Mouse (Mus musculus) left cerebral cortex, postnatal 14 days (tissue): ENCODE measurements around the gene Tpgs1. TPM values are rescaled to one million over a fixed set of nuclear protein-coding genes. Genes with fewer than 3 reads are reported as not detected.
A peak's percentile ranks its signal among the peaks of the same experiment; 100 is the strongest.

Source experiments
- DNase-seq, 2 experiments: peaks; one replicate each; pipeline ENCODE4 v3.0.0; 2021 to 2022; ENCODE audit warnings: low spot score in 2 of 2, mixed read lengths in 1 of 2
- intact Hi-C: fragments of 180-260 bp; cut with DNase I; formaldehyde crosslinking; loops from one replicate; pipeline ENCODE4 v1.15.1; 2025
- total RNA-seq, 2 experiments: library from RNA; stranded (reverse); gene quantifications; 2 replicates each; pipeline ENCODE4 v1.2.3; 2021

The Tpgs1 gene
- total RNA-seq, 2 experiments from 2014 or later: 71.9 to 77.9 TPM

- intact Hi-C loops: no loop called here
Observed at GRCm38 (mm10) chr10:79704970-79705360, 35.8 kb downstream of the Tpgs1 start.

GRCm38 (mm10) chr10:79705951-79706350 is 36.8 kb downstream of the Tpgs1 start:
- no peak for DNase-seq
- intact Hi-C loops: no loop called here

More at GRCm38 (mm10) chr10:79704970-79705360, 35.8 kb downstream of the Tpgs1 start:
- no peak for DNase-seq

- no peak for DNase-seq
- intact Hi-C loops: no loop called here
Observed at GRCm38 (mm10) chr10:79706406-79707094, 37.4 kb downstream of the Tpgs1 start.

GRCm38 (mm10) chr10:79707162-79707561 is 38.0 kb downstream of the Tpgs1 start:
- intact Hi-C loops: no loop called here
- no peak for DNase-seq

GRCm38 (mm10) chr10:79707759-79708158 is 38.6 kb downstream of the Tpgs1 start:
- intact Hi-C loops: no loop called here
- DNase-seq: no peak

GRCm38 (mm10) chr10:79708668-79709067 is 39.5 kb downstream of the Tpgs1 start:
- intact Hi-C loops: no loop called here
- no peak for DNase-seq

GRCm38 (mm10) chr10:79709307-79709706 is 40.1 kb downstream of the Tpgs1 start:
- intact Hi-C loops: no loop called here
- no peak for DNase-seq

GRCm38 (mm10) chr10:79712029-79712428 is 42.9 kb downstream of the Tpgs1 start:
- intact Hi-C loops: no loop called here
- no peak for DNase-seq

GRCm38 (mm10) chr10:79712499-79713126 is 43.4 kb downstream of the Tpgs1 start:
- DNase-seq: peak; percentile 84 to 90
- intact Hi-C loops: no loop called here

GRCm38 (mm10) chr10:79713163-79713562 is 44.0 kb downstream of the Tpgs1 start:
- no peak for DNase-seq
- intact Hi-C loops: no loop called here

GRCm38 (mm10) chr10:79714996-79715395 is 45.8 kb downstream of the Tpgs1 start:
- no peak for DNase-seq
- intact Hi-C loops: no loop called here

GRCm38 (mm10) chr10:79716254-79716987 is 47.3 kb downstream of the Tpgs1 start, which contains the start of gene Hcn2:
Gene Hcn2, plus strand, starts transcription at chr10:79716634.
- intact Hi-C loops: no loop called here
- DNase-seq: no peak

- intact Hi-C loops: no loop called here
Observed at GRCm38 (mm10) chr10:79716988-79717355, 47.8 kb downstream of the Tpgs1 start.

GRCm38 (mm10) chr10:79717640-79718357 is 48.6 kb downstream of the Tpgs1 start:
- intact Hi-C loops: no loop called here
- no peak for DNase-seq

More at GRCm38 (mm10) chr10:79716988-79717355, 47.8 kb downstream of the Tpgs1 start:
- DNase-seq: peak in 1 of 2 experiments; percentile 51

GRCm38 (mm10) chr10:79721089-79721488 is 51.9 kb downstream of the Tpgs1 start:
- intact Hi-C loops: no loop called here

GRCm38 (mm10) chr10:79723047-79723446 is 53.9 kb downstream of the Tpgs1 start:
- intact Hi-C loops: no loop called here

More at GRCm38 (mm10) chr10:79721089-79721488, 51.9 kb downstream of the Tpgs1 start:
- no peak for DNase-seq

GRCm38 (mm10) chr10:79723692-79724091 is 54.5 kb downstream of the Tpgs1 start:
- DNase-seq: no peak

More at GRCm38 (mm10) chr10:79723047-79723446, 53.9 kb downstream of the Tpgs1 start:
- no peak for DNase-seq

More at GRCm38 (mm10) chr10:79723692-79724091, 54.5 kb downstream of the Tpgs1 start:
- intact Hi-C loops: no loop called here
